Mouse (Mus musculus): ENCODE measurements around the gene Capzb. TPM values are rescaled to one million over a fixed set of nuclear protein-coding genes. Genes with fewer than 3 reads are reported as not detected.

The Capzb gene
- polyA plus RNA-seq, 1 experiment from 2014 or later: 376 TPM

- H3K4me1 ChIP-seq: peaks cover 90% of the 10 kb centered on the region
- 36% methylated on average over 9 of the region's 9 CpGs for WGBS
- ATAC-seq (ENCODE audit: extremely low read depth, insufficient number of reproducible peaks, low FRiP score, low TSS enrichment): peak; percentile 26; the same call in 1 of the 2 replicates
- no peaks in the 10 kb centered on the region for H3K27me3 ChIP-seq (replicated peaks)
- no peaks in the 10 kb centered on the region for H3K9me3 ChIP-seq
- no peak overlapping the region for H3K4me3 ChIP-seq
- H3K9ac ChIP-seq: peak overlapping the region; percentile 62
- H3K36me3 ChIP-seq: peaks cover 33% of the 10 kb centered on the region
- H3K4me2 ChIP-seq: peak overlapping the region; percentile 22; the same call in 1 of the 2 replicates
- peak overlapping the region; percentile 66 for H3K27ac ChIP-seq (replicated peaks)
Measured at GRCm38 (mm10) chr4:139198004-139198689, 5.4 kb downstream of the Capzb start.

GRCm38 (mm10) chr4:139199126-139199525 is 6.4 kb downstream of the Capzb start:
- H3K27ac ChIP-seq (replicated peaks): no peak overlapping the region
- ATAC-seq (ENCODE audit: extremely low read depth, insufficient number of reproducible peaks, low FRiP score, low TSS enrichment): no peak
- H3K4me1 ChIP-seq: peaks cover 93% of the 10 kb centered on the region
- no peak overlapping the region for H3K4me2 ChIP-seq
- H3K36me3 ChIP-seq: peaks cover 33% of the 10 kb centered on the region
- no peak overlapping the region for H3K4me3 ChIP-seq
- no peak overlapping the region for H3K9ac ChIP-seq
- no peaks in the 10 kb centered on the region for H3K9me3 ChIP-seq
- no peaks in the 10 kb centered on the region for H3K27me3 ChIP-seq (replicated peaks)
- 88% methylated on average over 9 of the region's 9 CpGs for WGBS

DNA sequence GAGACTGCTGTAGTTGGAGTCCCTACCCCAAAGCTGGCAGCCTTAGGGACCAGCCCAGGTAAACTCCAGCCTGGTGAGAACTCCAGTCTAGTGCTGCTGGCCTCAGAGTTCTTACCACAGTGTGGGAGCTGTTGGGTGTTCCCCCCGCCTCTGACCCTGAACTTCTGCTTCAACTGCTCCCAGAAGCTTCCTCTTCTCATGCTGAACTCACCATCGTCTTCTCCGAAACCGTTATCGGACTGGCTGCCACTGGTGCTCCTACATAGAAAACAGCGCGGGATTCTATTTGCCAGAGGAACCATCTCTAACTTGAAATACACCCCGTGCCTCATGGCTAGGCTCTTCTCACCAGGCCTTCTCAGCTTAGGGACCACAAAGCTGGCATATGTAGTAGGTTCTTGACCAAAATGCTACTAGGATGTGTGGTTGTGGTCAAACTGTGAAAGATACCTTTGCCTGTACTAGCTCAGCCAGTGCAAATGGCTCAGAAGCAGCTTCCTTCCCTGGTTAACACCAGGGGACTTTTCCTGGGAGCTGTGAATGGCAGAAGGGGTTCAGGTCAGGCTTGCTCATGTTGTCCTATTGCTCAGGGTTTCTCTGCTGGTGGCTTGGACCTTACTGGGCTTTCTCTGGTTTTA is 7.1 kb downstream of the Capzb start:
- no peak overlapping the region for H3K4me3 ChIP-seq
- peaks cover 33% of the 10 kb centered on the region for H3K36me3 ChIP-seq
- peaks cover 93% of the 10 kb centered on the region for H3K4me1 ChIP-seq
- no peaks in the 10 kb centered on the region for H3K9me3 ChIP-seq
- no peaks in the 10 kb centered on the region for H3K27me3 ChIP-seq (replicated peaks)
- no peak overlapping the region for H3K4me2 ChIP-seq
- ATAC-seq (ENCODE audit: extremely low read depth, insufficient number of reproducible peaks, low FRiP score, low TSS enrichment): no peak
- no peak overlapping the region for H3K27ac ChIP-seq (replicated peaks)
- WGBS: 90% methylated on average over 8 of the region's 8 CpGs
- H3K9ac ChIP-seq: no peak overlapping the region

DNA sequence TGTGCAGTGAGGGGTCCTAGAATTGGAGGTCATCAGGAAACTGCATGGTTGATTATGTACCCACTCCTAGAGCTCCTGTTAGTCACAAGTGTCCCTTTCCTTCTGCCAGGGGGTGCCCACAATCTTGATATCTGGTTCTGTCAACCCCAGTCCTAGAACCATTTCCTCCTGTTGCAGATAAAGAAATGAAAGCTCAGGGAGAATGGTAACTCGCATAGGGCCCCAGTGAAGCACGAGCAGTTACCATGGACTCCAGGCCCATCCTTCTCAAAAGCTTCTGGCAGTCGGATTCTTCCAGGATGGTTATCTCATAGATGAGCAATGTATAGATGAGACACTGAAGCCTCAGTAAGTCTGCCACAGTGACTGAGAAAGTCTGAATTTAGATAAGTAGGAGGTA is 8.2 kb downstream of the Capzb start:
- H3K27ac ChIP-seq (replicated peaks): no peak overlapping the region
- H3K4me1 ChIP-seq: peaks cover 93% of the 10 kb centered on the region
- no peak overlapping the region for H3K9ac ChIP-seq
- H3K36me3 ChIP-seq: peaks cover 42% of the 10 kb centered on the region
- no peak overlapping the region for H3K4me3 ChIP-seq
- no peak overlapping the region for H3K4me2 ChIP-seq
- no peaks in the 10 kb centered on the region for H3K9me3 ChIP-seq
- ATAC-seq (ENCODE audit: extremely low read depth, insufficient number of reproducible peaks, low FRiP score, low TSS enrichment): no peak
- no peaks in the 10 kb centered on the region for H3K27me3 ChIP-seq (replicated peaks)
- 58% methylated on average over 3 of the region's 3 CpGs for WGBS

- no peak overlapping the region for H3K4me3 ChIP-seq
- no peaks in the 10 kb centered on the region for H3K9me3 ChIP-seq
- ATAC-seq (ENCODE audit: extremely low read depth, insufficient number of reproducible peaks, low FRiP score, low TSS enrichment): no peak
- no peak overlapping the region for H3K4me2 ChIP-seq
- H3K27me3 ChIP-seq (replicated peaks): no peaks in the 10 kb centered on the region
- WGBS: 35% methylated on average over 7 of the region's 7 CpGs
- H3K4me1 ChIP-seq: peaks cover 93% of the 10 kb centered on the region
- H3K36me3 ChIP-seq: peaks cover 44% of the 10 kb centered on the region
- H3K9ac ChIP-seq: no peak overlapping the region
- H3K27ac ChIP-seq (replicated peaks): peak overlapping the region; percentile 45; the same call in 1 of the 2 replicates
Measured at GRCm38 (mm10) chr4:139202556-139202955, 9.9 kb downstream of the Capzb start.

- no peak for ATAC-seq (ENCODE audit: extremely low read depth, insufficient number of reproducible peaks, low FRiP score, low TSS enrichment)
- 69% methylated on average over 2 of the region's 2 CpGs for WGBS
- no peak overlapping the region for H3K4me3 ChIP-seq
- H3K27ac ChIP-seq (replicated peaks): peak overlapping the region; percentile 45; the same call in 1 of the 2 replicates
- H3K36me3 ChIP-seq: peaks cover 44% of the 10 kb centered on the region
- H3K9me3 ChIP-seq: no peaks in the 10 kb centered on the region
- H3K4me2 ChIP-seq: no peak overlapping the region
- H3K9ac ChIP-seq: no peak overlapping the region
- no peaks in the 10 kb centered on the region for H3K27me3 ChIP-seq (replicated peaks)
- peaks cover 93% of the 10 kb centered on the region for H3K4me1 ChIP-seq
Measured at GRCm38 (mm10) chr4:139203381-139203780, 10.7 kb downstream of the Capzb start.

DNA sequence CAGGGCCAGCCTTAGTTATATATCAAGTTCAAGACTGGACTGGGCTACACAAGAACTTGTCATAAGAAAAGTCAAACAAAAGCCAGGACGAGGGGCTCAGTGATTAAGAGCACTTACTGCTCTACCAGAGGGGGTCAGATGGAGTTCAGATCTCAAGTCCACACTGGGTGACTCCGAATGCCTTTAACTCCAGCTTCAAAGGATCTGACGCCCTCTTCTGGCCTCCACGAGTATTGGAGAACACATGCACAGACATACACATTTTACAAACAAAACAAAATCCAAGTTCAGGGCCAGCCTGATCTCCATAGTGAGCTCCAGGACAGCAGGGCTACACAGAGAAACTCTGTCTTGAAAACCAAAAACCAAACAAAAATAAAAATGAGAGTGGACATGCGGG is 13.1 kb downstream of the Capzb start:
- Histone ChIP-seq H3K4me3 (no peak overlapping the region), H3K27me3 (replicated peaks) (no peaks in the 10 kb centered on the region), H3K27ac (replicated peaks) (no peak overlapping the region), H3K9ac (no peak overlapping the region), H3K36me3 (peaks cover 31% of the 10 kb centered on the region), H3K4me2 (no peak overlapping the region), H3K4me1 (peaks cover 97% of the 10 kb centered on the region), H3K9me3 (no peaks in the 10 kb centered on the region)
- 45% methylated on average over 5 of the region's 5 CpGs for WGBS
- no peak for ATAC-seq (ENCODE audit: extremely low read depth, insufficient number of reproducible peaks, low FRiP score, low TSS enrichment)

DNA sequence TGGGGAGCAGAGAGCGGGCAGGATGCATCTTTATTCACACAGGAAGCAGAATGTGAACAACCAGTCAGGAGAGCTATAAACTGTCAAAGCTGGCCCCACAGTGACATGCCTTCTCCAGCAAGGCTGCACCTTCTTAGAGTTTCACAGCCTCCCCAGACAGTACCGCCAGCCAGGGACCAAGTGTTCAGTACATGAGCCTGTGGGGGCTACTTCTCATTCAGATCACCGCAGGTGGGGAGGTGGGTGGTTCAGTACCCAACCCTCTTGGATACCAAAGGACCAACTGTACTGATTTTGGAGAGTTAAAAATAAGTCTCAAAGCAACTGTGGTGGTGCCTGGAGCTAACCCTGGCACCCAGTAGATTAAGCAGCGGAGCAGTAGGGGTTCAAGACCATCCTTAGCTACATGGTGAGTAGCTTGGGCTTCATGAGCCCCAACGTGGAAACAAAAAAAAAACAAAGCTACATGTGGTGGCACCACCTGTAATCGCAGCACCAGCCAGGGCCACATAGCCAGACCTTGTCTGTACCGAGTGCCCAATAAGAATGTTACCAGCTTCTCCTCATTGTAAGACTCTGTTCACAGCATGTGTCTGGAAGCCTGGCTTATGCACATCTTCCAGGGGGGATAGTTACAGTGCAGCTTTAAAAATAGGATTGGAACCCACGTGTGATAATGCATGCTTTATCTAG is 13.8 kb downstream of the Capzb start:
- Histone ChIP-seq H3K4me3 (no peak overlapping the region), H3K4me1 (peaks cover 93% of the 10 kb centered on the region), H3K27ac (replicated peaks) (no peak overlapping the region), H3K9me3 (no peaks in the 10 kb centered on the region), H3K27me3 (replicated peaks) (no peaks in the 10 kb centered on the region), H3K36me3 (peaks cover 32% of the 10 kb centered on the region), H3K9ac (no peak overlapping the region), H3K4me2 (no peak overlapping the region)
- WGBS: 71% methylated on average over 8 of the region's 8 CpGs
- no peak for ATAC-seq (ENCODE audit: extremely low read depth, insufficient number of reproducible peaks, low FRiP score, low TSS enrichment)

DNA sequence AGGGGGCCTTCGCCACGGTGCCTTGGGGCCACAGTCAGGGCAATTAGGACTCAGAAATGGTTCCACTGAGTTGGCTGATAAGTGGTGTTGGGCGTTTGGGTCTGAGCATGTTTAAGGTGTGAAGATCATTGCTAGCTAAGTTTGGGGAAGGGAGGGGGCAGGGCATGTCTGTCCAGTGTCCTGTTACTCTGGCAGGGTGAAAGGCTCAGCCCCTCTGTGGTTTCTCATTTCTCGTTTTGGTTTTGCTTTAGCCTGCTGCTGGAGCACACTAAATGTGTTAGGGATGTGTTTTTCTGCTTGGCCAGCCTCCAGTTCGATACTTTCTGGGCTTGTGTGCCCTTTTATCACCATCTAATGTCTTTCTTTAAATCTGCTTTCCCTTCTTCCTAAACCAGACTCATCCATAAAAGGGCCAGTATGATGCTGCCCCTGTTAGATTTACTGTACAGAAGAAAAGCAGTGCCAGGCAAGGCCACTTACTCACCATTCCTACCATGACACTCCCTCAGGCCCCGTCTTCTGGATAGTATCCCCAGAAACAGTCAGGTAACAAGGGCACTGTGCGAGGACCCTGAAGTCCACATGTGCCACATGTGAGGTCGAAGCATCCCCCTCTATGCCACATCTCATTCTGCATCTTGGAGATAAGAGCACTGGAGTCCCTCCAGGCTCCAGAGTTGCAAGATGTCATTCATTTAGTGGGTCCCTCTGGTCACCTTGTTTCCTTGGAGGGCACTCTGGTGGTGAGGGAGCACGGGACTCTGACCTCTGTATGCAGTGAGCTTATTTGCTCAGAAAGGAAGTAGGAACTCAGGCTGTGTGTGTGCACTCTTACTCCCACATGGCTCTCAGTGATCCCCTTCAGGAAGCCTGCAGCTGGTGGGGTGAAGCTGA is 15.8 kb downstream of the Capzb start:
- Histone ChIP-seq H3K27me3 (replicated peaks) (no peaks in the 10 kb centered on the region), H3K4me1 (peaks cover 94% of the 10 kb centered on the region), H3K9ac (peak overlapping the region; percentile 70), H3K4me3 (no peak overlapping the region), H3K27ac (replicated peaks) (peak overlapping the region; percentile 76), H3K36me3 (peaks cover 28% of the 10 kb centered on the region), H3K9me3 (no peaks in the 10 kb centered on the region), H3K4me2 (peak overlapping the region; percentile 33)
- 40% methylated on average over 9 of the region's 9 CpGs for WGBS
- ATAC-seq (ENCODE audit: extremely low read depth, insufficient number of reproducible peaks, low FRiP score, low TSS enrichment): no peak

DNA sequence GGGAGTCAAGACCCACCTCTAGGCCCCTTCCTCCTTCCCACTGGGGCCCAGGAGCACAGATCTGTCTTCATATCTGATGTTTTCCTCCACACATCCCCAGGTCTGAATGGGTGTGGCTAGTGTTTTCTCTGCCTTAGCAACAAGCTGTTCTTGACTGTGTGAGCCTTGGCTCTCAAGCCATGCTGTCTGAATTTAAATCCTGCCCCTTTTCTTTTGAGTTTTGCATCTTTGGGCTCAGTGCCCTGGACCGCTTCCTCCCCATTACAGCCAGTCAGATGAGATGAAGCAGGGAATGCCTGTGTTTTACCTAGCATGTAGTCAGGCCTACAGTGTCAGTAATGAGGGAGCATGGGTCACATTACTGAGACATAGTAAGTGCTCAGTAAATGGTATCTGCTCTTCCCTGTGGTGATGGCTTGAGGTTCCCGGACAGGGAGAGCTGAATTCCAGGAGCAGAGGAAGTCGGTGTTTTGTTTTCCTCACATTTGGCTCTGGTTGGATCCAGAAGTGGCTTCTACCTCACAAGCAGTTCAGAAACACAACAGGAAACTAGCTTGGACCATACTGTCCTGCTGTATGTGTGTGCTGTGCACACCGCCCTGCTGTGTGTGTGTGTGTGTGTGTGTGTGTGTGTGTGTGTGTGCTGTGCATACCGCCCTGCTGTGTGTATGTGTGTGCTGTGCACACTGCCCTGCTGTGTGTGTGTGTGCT is 16.6 kb downstream of the Capzb start:
- Histone ChIP-seq H3K4me2 (peak overlapping the region; percentile 33; the same call in 1 of the 2 replicates), H3K4me3 (no peak overlapping the region), H3K27ac (replicated peaks) (peak overlapping the region; percentile 76), H3K27me3 (replicated peaks) (no peaks in the 10 kb centered on the region), H3K9me3 (no peaks in the 10 kb centered on the region), H3K36me3 (peaks cover 28% of the 10 kb centered on the region), H3K9ac (peak overlapping the region; percentile 70; the same call in 1 of the 2 replicates), H3K4me1 (peaks cover 94% of the 10 kb centered on the region)
- ATAC-seq (ENCODE audit: extremely low read depth, insufficient number of reproducible peaks, low FRiP score, low TSS enrichment): no peak
- 64% methylated on average over 5 of the region's 5 CpGs for WGBS
